Mouse (Mus musculus): ENCODE results near the gene Tmbim7.

GRCm38 (mm10) chr5:3648849-3649210 is 2.2 kb upstream of the Tmbim7 start:
- TF ChIP-seq CTCF (conservative IDR thresholded peaks at IDR 0.05; ENCODE audit: low read length) (no peak), POU5F1 (IDR thresholded peaks at IDR 0.05; ENCODE audit: borderline replicate concordance, low read length) (no peak), NANOG (IDR thresholded peaks at IDR 0.05; ENCODE audit: borderline replicate concordance, low read length) (no peak)

All from E14TG2a.4 (cell line).